Mouse (Mus musculus) cerebellum, postnatal 14 days (tissue): ENCODE results near the gene BC005624.
"Not testable (repeated sequence)": the region's sequence is repeated elsewhere in the genome, so short reads cannot be mapped to it uniquely, and the experiment has no call there.

ENCODE experiments used
- DNase-seq, 2 experiments: peaks; one replicate each; pipeline ENCODE4 v3.0.0; 2021; ENCODE audit warnings: mixed read lengths in 2 of 2

BC005624 gene

DNA sequence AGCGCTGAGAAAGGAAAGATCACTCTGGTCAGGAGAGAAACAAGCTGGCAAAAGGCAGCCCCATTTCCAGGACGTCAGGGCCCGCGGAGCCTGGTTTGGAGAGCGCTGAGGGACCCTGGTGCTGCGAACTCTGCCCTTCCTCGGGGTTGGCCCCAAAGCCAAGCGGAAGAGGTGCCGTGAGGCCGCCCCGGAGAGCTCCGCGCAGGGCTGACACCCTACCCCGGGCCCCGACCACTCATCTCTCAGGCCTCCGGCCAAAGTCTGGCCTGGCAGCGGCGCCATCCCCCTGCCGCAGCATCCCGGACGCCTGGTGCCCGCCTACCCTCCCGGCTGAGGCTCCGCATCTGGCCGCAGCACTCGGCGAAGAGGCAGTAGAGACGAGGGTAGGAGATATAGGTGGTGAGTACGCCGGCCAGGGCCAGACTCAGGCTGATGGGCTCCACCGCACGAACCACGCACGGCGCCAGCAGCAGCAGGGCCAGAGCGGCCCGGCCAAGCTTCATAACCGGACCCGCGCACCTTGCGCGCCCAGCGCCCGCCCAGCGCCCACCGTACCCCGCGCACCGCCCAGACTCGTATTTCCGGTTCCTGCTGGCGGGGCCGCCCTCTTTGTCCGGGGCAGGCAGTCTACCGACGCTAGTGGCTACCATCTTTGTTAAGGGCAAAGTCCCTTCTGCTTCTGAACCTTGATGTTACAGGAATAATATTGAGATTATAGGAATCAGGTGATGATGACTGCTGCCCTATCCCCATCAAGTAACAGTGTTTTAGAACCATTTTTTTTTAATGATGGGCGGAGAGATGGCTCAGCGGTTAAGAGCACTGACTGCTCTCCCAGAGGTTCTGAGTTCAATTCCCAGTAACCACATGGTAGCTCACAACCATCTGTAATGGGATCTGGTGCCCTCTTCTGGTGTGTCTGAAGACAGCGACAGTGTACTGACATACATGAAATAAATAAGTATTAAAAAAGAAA lies 14.4 kb downstream of the BC005624 start, which contains the start of gene Tor1a:
Gene Tor1a (minus strand): TSS at position 582 of the 976 bp plus-strand sequence.
- peak; percentile 93 to 94 for DNase-seq

GRCm38 (mm10) chr2:30966826-30967225 lies 15.2 kb downstream of the BC005624 start:
- no peak for DNase-seq

DNA sequence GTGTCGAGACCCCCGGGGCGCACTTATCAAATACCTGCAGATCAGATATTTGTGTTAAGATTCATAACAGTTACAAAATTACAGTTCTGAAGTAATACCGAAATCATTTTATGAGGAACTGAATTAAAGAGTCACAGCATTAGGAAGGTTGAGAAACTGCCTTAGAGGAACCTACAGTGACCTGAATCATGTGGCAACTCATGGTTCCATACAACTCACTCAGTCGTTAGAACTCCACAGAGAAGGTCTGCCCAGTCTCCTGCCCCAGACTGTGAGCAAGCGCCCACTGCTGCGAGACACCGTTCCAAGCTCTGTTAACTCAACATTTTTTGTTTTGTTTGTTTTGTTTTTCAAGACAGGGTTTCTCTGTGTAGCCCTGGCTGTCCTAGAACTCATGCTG lies 16.4 kb downstream of the BC005624 start:
- no peak for DNase-seq

GRCm38 (mm10) chr2:30962570-30963254 lies 19.3 kb downstream of the BC005624 start:
- no peak for DNase-seq

GRCm38 (mm10) chr2:30959856-30960255 lies 22.1 kb downstream of the BC005624 start:
- DNase-seq: no peak

GRCm38 (mm10) chr2:30958726-30959125 lies 23.3 kb downstream of the BC005624 start:
- no peak for DNase-seq

- DNase-seq: no peak
These were observed 24.5 kb downstream of the BC005624 start for GRCm38 (mm10) chr2:30957511-30957910.

DNA sequence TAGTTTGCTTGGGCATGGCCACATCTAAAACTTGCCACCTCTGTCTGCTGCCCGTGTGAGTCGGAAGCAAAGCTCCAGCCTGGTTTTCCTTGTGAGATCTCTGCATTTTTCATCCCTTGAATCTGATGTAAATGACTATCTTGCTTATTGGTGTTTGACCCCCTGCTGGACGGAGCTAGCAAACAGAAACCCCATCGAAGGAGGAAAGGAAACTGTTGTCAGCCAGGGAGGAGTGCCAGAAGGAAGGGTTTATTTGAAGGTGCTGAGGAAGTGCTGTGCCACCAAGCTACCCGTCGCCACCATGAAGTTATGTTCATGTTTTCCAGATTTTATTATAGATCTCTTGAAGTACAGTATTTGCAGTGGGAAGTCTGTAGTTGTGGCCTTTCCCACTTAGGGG lies 27.2 kb downstream of the BC005624 start:
- no peak for DNase-seq

DNA sequence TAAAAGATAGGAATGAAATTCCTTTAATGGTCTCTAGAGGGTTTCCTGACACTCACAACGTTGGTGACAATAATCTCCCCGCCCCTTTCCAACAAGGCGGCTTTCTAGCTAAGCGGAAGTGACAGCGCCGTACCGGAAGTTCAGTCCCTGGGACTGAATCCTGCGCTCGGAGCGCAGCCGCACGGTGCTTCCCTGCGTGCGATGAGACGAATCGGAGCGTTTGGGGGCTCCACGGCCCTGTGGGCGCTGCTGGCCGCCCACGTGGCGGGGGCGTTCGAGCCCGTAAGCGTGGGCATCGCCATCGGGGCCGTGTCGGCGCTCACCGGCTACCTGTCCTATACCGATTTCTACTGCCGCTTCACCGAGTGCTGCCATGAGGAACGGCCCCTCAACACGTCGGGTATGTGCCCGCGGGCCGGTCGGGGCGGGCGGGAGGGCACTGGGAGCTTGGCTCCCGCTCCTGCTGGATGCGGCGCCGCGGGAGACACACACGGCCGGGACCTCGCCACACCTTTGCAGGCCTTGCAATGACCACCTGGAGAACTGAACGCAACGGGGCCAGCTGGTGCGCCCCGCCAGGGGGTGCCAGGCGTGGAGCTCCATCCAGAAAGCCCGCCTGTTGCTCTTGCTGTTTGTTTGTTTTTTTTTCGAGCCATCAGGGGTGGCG lies 29.0 kb downstream of the BC005624 start, which contains the start of gene Tor1b:
Gene Tor1b (plus strand): TSS at position 136 of the 667 bp plus-strand sequence.
- DNase-seq: peak; percentile 87 to 88

DNA sequence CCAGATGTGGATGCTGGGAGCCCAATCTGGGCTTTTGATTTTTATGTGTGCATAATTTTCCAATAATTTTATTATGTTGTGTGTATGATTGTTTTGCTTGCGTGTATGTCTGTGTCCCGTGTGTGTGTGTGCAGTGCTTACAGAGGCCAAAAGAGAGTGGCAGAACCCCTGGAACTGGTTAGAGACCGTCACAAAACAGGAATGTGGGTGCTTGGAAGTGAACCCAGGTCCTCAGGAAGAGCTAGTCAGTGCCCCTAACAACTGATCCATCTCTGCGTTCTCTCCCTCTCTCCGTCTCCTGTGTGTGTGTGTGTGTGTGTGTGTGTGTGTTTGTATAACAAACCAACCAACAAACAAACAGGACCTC lies 29.6 kb downstream of the BC005624 start:
- DNase-seq: peak in 1 of 2 experiments; percentile 30

GRCm38 (mm10) chr2:30942603-30943011 lies 39.4 kb downstream of the BC005624 start:
- peak; percentile 72 to 75 for DNase-seq

DNA sequence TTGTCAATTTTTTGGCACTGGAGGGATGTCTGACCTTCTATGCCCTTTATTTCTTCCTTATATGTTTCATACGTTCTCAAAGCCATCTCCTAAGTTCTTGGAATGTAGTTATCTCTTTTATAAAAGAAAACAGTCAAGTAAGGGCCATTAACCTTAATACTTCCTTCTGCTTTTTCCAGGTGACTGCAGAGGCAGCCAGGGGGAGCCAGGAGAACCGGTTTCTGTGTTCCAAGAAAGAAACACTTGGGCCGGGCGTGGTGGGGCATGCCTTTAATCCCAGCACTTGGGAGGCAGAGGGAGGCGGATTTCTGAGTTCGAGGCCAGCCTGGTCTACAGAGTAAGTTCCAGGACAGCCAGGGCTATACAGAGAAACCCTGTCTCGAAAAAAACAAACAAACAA lies 39.9 kb downstream of the BC005624 start:
- not testable (repeated sequence) for DNase-seq

DNA sequence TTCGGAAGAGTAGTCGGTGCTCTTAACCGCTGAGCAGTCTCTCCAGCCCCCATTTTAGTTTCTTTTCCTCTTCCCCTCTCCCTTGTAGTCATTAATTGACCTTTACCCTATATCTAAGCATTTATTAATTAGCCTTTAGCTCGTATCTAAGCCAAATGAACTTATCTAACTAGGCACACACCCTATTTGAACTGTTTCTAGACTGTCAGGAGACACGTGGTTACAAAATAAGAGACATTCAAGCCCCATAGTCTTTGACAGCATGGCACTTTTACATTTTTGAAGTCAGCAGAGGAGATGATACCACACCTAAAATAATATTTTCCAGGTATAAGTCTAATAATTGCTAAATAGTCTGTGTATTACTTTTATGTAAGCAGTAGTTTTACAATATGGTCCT lies 40.4 kb downstream of the BC005624 start:
- no peak for DNase-seq

GRCm38 (mm10) chr2:30938574-30938991 lies 43.4 kb downstream of the BC005624 start:
- no peak for DNase-seq

GRCm38 (mm10) chr2:30937731-30938130 lies 44.3 kb downstream of the BC005624 start:
- DNase-seq: no peak

DNA sequence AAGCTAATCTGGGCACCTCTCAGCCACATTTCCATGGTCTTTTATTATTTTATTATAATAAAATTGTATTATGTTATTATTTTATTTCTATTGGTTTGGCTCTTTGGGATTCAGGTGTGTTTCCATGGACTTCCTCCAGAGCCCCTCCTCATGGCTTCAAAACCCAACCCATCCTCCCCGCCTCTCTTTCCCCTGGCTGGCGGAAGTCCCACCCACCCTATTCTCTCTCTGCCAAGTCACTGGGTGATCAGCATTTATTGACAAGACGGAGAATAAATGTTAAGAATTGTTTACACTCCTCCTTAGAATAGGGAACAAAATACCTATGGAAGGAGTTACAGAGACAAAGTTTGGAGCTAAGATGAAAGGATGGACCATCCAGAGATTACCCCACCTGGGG lies 45.2 kb downstream of the BC005624 start:
- no peak for DNase-seq

DNA sequence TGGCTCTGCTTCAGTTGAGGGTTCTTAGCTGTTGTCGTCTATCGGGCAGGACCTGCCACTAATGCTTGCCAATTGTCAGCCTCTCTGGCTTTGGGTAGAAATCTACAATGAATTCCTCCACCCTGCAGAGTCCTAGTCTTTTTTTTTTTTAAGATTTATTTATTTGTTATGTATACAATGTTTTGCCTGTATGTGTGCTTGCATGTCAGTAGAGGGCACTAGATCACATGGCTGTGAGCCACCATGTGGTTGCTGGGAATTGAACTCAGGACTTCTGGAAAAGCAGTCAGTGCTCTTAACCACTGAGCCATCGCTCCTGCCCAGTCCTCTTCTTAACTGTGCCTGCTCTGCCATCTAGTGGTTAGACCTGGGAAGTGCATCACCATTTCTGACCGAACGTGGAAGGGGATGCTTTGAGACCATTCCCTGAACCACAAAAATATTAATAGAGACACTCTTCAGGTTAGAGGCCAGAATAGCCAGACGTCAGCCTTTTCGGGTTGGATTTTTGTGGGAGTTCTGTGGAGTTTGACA lies 48.0 kb downstream of the BC005624 start:
- peak; percentile 88 to 91 for DNase-seq

GRCm38 (mm10) chr2:30933032-30933431 lies 49.0 kb downstream of the BC005624 start:
- no peak for DNase-seq

- DNase-seq: no peak
These were observed 50.1 kb downstream of the BC005624 start for GRCm38 (mm10) chr2:30931922-30932321.

DNA sequence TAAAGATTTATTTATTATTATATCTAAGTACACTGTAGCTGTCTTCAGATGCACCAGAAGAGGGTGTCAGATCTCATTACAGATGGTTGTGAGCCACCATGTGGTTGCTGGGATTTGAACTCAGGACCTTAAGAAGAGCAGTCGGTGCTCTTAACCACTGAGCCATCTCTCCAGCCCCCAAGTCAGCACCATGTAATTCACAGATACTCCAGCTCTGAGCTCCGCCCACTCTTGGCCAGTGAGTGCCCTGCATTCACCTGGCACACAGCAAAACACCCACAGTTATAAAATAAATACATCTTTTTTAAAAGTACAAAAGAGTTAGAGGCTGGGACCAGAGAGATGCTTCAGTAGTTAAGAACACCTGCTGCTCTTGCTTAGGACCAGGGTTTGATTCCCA lies 51.2 kb downstream of the BC005624 start:
- not testable (repeated sequence) for DNase-seq

GRCm38 (mm10) chr2:30929483-30930045 lies 52.4 kb downstream of the BC005624 start, which contains the start of gene Ptges:
Ptges (minus strand) TSS chr2:30929863.
- DNase-seq: peak; percentile 86 to 90

DNA sequence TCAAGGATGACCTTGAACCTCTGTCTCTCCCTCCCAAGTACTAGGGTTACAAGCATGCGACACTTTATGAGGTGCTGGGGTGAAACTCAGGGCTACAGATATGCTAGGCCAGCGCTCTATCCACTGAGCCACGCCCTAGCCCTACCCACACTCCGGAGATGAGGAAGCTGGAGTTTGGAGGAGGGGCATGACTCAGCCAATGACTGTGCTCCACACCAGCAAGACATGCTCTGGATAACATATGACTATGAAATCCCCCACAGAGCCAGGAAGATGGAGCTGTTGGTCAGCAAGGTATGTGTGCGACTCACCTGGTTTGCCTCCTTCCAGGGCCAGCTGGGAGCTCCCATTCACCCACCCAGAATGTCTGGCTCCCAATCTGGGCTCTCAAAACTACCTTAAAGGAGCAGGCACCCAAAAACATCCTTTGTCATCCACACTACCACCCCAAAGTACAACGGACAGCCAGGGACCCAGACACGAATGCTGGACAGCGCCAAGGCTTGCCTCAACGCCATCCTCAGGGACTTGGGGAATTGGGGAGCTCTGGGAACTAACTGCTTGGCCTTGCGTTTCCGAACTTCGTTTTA lies 53.0 kb downstream of the BC005624 start:
- DNase-seq: no peak
